8 mouse cellular contexts compared by ENCODE assay signal in the genomic region with DNA sequence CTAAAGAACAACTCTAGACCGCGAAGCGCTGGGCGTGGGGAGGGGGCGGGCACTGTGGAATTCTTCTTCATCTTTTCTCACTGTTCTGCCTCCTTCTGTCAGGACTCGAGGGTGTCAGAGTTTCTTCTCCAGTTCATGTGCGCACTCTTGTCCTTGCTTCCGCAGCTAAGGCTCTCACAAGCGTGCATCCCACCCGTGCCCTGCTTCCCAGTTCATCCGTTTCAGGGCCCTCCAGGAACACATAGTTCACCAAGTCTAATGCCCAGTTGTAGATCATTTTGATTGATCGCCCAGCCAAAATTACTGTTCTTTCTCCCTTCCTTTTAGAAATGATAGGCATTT. TPM values are rescaled to one million over a fixed set of nuclear protein-coding genes. Genes with fewer than 3 reads are reported as not detected.
A peak's percentile ranks its signal among the peaks of the same experiment; 100 is the strongest.
DNase-seq lines count a peak whose midpoint lies in the region; ATAC-seq and TF ChIP-seq lines count a peak whose summit lies in the region.

No protein-coding gene starts in this region.

- H3K9ac ChIP-seq in heart, embryonic 11.5 days (ENCODE audit: low read depth, low read length) = peak overlapping the region; percentile 82
- peak overlapping the region; percentile 41 for H3K9ac ChIP-seq in ES-Bruce4 (ENCODE audit: low read depth, poor library complexity, severe bottlenecking)
- peak overlapping the region; percentile 77 for H3K9ac ChIP-seq in forebrain, embryonic 15.5 days (replicated peaks)
- peak overlapping the region; percentile 74 for H3K9ac ChIP-seq in liver, postnatal 0 days (replicated peaks)

- no peak for TF ChIP-seq EP300 in ES-Bruce4 (IDR thresholded peaks at IDR 0.05; ENCODE audit: insufficient read depth, low read depth, low read length)
- TF ChIP-seq EP300 in liver, postnatal 0 days (IDR thresholded peaks at IDR 0.05; ENCODE audit: low read depth) = no peak

- 9% methylated on average over 12 of the region's 12 CpGs for WGBS in heart, embryonic 11.5 days (ENCODE audit: insufficient replicate concordance)
- 8% methylated on average over 12 of the region's 12 CpGs for WGBS in forebrain, embryonic 15.5 days
- WGBS in liver, postnatal 0 days (ENCODE audit: insufficient replicate concordance) = 5% methylated on average over 12 of the region's 12 CpGs

- peaks cover 9% of the 10 kb centered on the region; the same call in 1 of the 2 replicates for H3K36me3 ChIP-seq in heart, embryonic 11.5 days (ENCODE audit: control insufficient read depth, insufficient read depth, low read length)
- H3K36me3 ChIP-seq in ES-Bruce4 (ENCODE audit: control insufficient read depth, insufficient read depth, low read length, poor library complexity, severe bottlenecking) = peaks cover 8% of the 10 kb centered on the region; the same call in 1 of the 2 replicates
- peaks cover 22% of the 10 kb centered on the region for H3K36me3 ChIP-seq in forebrain, embryonic 15.5 days
- peaks cover 16% of the 10 kb centered on the region for H3K36me3 ChIP-seq in liver, postnatal 0 days (replicated peaks; ENCODE audit: insufficient read depth, low read length)

- peak overlapping the region; percentile 70; the same call in 1 of the 2 replicates for H3K27ac ChIP-seq in heart, embryonic 11.5 days (ENCODE audit: low read depth, low read length)
- no peak overlapping the region for H3K27ac ChIP-seq in ES-Bruce4 (ENCODE audit: insufficient read depth, low read length)
- peak overlapping the region; percentile 77 for H3K27ac ChIP-seq in forebrain, embryonic 15.5 days (replicated peaks)
- peak overlapping the region; percentile 74; the same call in 1 of the 2 replicates for H3K27ac ChIP-seq in liver, postnatal 0 days (ENCODE audit: low read depth)

- TF ChIP-seq CTCF in ES-Bruce4 (IDR thresholded peaks at IDR 0.05; ENCODE audit: low read depth, low read length) = no peak
- no peak for TF ChIP-seq CTCF in liver, postnatal 0 days (IDR thresholded peaks at IDR 0.05; ENCODE audit: low read depth)

- DNase-seq in heart, postnatal 4 days = no peak
- DNase-seq in liver, postnatal 0 days = no peak
- no peak for DNase-seq in ovary, adult 18-20 months (ENCODE audit: low spot score)
- no peak for DNase-seq in left cerebral cortex, postnatal 4 days
- DNase-seq in adrenal gland, postnatal 36 days = no peak

- peaks cover 7% of the 10 kb centered on the region for H3K4me1 ChIP-seq in heart, embryonic 11.5 days (ENCODE audit: control insufficient read depth, insufficient read depth, low read length)
- H3K4me1 ChIP-seq in ES-Bruce4 (ENCODE audit: control insufficient read depth, insufficient read depth, low read length) = peaks cover 2% of the 10 kb centered on the region
- H3K4me1 ChIP-seq in forebrain, embryonic 15.5 days = peaks cover 16% of the 10 kb centered on the region
- peaks cover 17% of the 10 kb centered on the region for H3K4me1 ChIP-seq in liver, postnatal 0 days (ENCODE audit: insufficient read depth)

- intact Hi-C loops in left cerebral cortex, postnatal 4 days (cut with DNase I) = loop anchor here (10.0 kb wide), 1 partner anchor 216 kb away; a partner anchor contains a TSS

- H3K4me2 ChIP-seq in heart, embryonic 11.5 days = peak overlapping the region; percentile 93
- peak overlapping the region; percentile 88 for H3K4me2 ChIP-seq in forebrain, embryonic 15.5 days (replicated peaks)
- peak overlapping the region; percentile 85 for H3K4me2 ChIP-seq in liver, postnatal 0 days (ENCODE audit: low read depth, low read length)

- no peak for TF ChIP-seq POLR2A in ES-Bruce4 (IDR thresholded peaks at IDR 0.05; ENCODE audit: insufficient read depth, low read length)

- H3K9me3 ChIP-seq in heart, embryonic 11.5 days (replicated peaks; ENCODE audit: control insufficient read depth, low read length) = no peaks in the 10 kb centered on the region
- H3K9me3 ChIP-seq in ES-Bruce4 (replicated peaks; ENCODE audit: control insufficient read depth, insufficient read depth, low read length, poor library complexity, severe bottlenecking) = no peaks in the 10 kb centered on the region
- no peaks in the 10 kb centered on the region for H3K9me3 ChIP-seq in forebrain, embryonic 15.5 days
- H3K9me3 ChIP-seq in liver, postnatal 0 days (ENCODE audit: low read length) = no peaks in the 10 kb centered on the region

- ATAC-seq in heart, embryonic 11.5 days (replicated peaks; ENCODE audit: insufficient number of reproducible peaks, low FRiP score, low TSS enrichment) = no peak
- no peak for ATAC-seq in forebrain, embryonic 15.5 days (replicated peaks)
- no peak; the same call in 1 of the 2 replicates for ATAC-seq in liver, postnatal 0 days

- peak overlapping the region; percentile 53 for H3K4me3 ChIP-seq in heart, embryonic 11.5 days (ENCODE audit: low read depth, low read length)
- peak overlapping the region; percentile 45 for H3K4me3 ChIP-seq in ES-Bruce4 (ENCODE audit: low read depth, low read length)
- peak overlapping the region; percentile 50 for H3K4me3 ChIP-seq in forebrain, embryonic 15.5 days
- H3K4me3 ChIP-seq in liver, postnatal 0 days (ENCODE audit: low read depth, low read length) = peak overlapping the region; percentile 55

- H3K27me3 ChIP-seq in heart, embryonic 11.5 days (ENCODE audit: control insufficient read depth, insufficient read depth, low read length) = no peaks in the 10 kb centered on the region
- H3K27me3 ChIP-seq in ES-Bruce4 (ENCODE audit: control insufficient read depth, insufficient read depth, low read length, poor library complexity, severe bottlenecking) = no peaks in the 10 kb centered on the region
- no peaks in the 10 kb centered on the region for H3K27me3 ChIP-seq in forebrain, embryonic 15.5 days
- H3K27me3 ChIP-seq in liver, postnatal 0 days (ENCODE audit: insufficient read depth, low read length) = no peaks in the 10 kb centered on the region

RNA-seq across cellular contexts. Expression of a gene that starts 0.3 kb away (rescaled TPM):
- 36.9 and 42.2 TPM in 2 replicates for polyA plus RNA-seq in heart, embryonic 11.5 days (2014; fragmentation: Nextera tagmentation; extraction: Ambion mirVana)
- 10 to 100 TPM; 57.0 to 61.3 TPM for total RNA-seq in heart, postnatal 4 days (2021)
- 7.9 and 13.2 TPM in 2 replicates for polyA plus RNA-seq in ES-Bruce4 (2011; ENCODE audit: insufficient read depth, insufficient read length, low read depth, missing spikeins)
- 106 and 112 TPM in 2 replicates for polyA plus RNA-seq in forebrain, embryonic 15.5 days (2015; fragmentation: Nextera tagmentation; extraction: Ambion mirVana)
- polyA plus RNA-seq in liver, postnatal 0 days (2015; fragmentation: Nextera tagmentation; extraction: Ambion mirVana) = 26.2 and 26.9 TPM in 2 replicates
- total RNA-seq in left cerebral cortex, postnatal 4 days (2021) = 10 to 100 TPM; 63.1 to 75.9 TPM
- 10 to 100 TPM; 51.6 to 73.8 TPM for total RNA-seq in adrenal gland, postnatal 36 days (2021)

RNA-seq across cellular contexts. Expression of a gene that starts 15.6 kb away (rescaled TPM):
- polyA plus RNA-seq in heart, embryonic 11.5 days (2014; fragmentation: Nextera tagmentation; extraction: Ambion mirVana) = 6.0 and 8.9 TPM in 2 replicates
- total RNA-seq in heart, postnatal 4 days (2021) = 10 to 100 TPM; 11.6 to 12.0 TPM
- 29.8 and 30.9 TPM in 2 replicates for polyA plus RNA-seq in ES-Bruce4 (2011; ENCODE audit: insufficient read depth, insufficient read length, low read depth, missing spikeins)
- polyA plus RNA-seq in forebrain, embryonic 15.5 days (2015; fragmentation: Nextera tagmentation; extraction: Ambion mirVana) = 10.1 and 10.4 TPM in 2 replicates
- 4.6 and 5.2 TPM in 2 replicates for polyA plus RNA-seq in liver, postnatal 0 days (2015; fragmentation: Nextera tagmentation; extraction: Ambion mirVana)
- 10 to 100 TPM; 12.5 to 13.4 TPM for total RNA-seq in left cerebral cortex, postnatal 4 days (2021)
- total RNA-seq in adrenal gland, postnatal 36 days (2021) = 10 to 100 TPM; 16.6 to 17.0 TPM

RNA-seq across cellular contexts. Expression of a gene that starts 16.2 kb away (rescaled TPM):
- polyA plus RNA-seq in heart, embryonic 11.5 days (2014; fragmentation: Nextera tagmentation; extraction: Ambion mirVana) = 0.30 and 0.42 TPM in 2 replicates
- total RNA-seq in heart, postnatal 4 days (2021) = under 1 TPM; 0.62 to 0.65 TPM
- 0.21 and 0.27 TPM in 2 replicates for polyA plus RNA-seq in ES-Bruce4 (2011; ENCODE audit: insufficient read depth, insufficient read length, low read depth, missing spikeins)
- 0.29 and 0.32 TPM in 2 replicates for polyA plus RNA-seq in forebrain, embryonic 15.5 days (2015; fragmentation: Nextera tagmentation; extraction: Ambion mirVana)
- 0.29 and 0.40 TPM in 2 replicates for polyA plus RNA-seq in liver, postnatal 0 days (2015; fragmentation: Nextera tagmentation; extraction: Ambion mirVana)
- under 1 TPM; 0.44 to 0.74 TPM for total RNA-seq in left cerebral cortex, postnatal 4 days (2021)
- total RNA-seq in adrenal gland, postnatal 36 days (2021) = under 1 TPM in 1 of 2 experiments, not detected in 1; 0.13 TPM

RNA-seq across cellular contexts. Expression of a gene that starts 44.1 kb away (rescaled TPM):
- polyA plus RNA-seq in heart, embryonic 11.5 days (2014; fragmentation: Nextera tagmentation; extraction: Ambion mirVana) = not detected in 2 replicates
- total RNA-seq in heart, postnatal 4 days (2021) = 10 to 100 TPM; 10.1 to 12.1 TPM
- not detected in 2 replicates for polyA plus RNA-seq in ES-Bruce4 (2011; ENCODE audit: insufficient read depth, insufficient read length, low read depth, missing spikeins)
- not detected in 2 replicates for polyA plus RNA-seq in forebrain, embryonic 15.5 days (2015; fragmentation: Nextera tagmentation; extraction: Ambion mirVana)
- 0.59 and 1.7 TPM in 2 replicates for polyA plus RNA-seq in liver, postnatal 0 days (2015; fragmentation: Nextera tagmentation; extraction: Ambion mirVana)
- 10 to 100 TPM in 1 of 2 experiments, 1 to 10 TPM in 1; 9.8 to 12.4 TPM for total RNA-seq in left cerebral cortex, postnatal 4 days (2021)
- total RNA-seq in adrenal gland, postnatal 36 days (2021) = 1 to 10 TPM; 1.9 to 2.7 TPM

RNA-seq across cellular contexts. Expression of a gene that starts 46.6 kb away (rescaled TPM):
- 12.5 and 20.3 TPM in 2 replicates for polyA plus RNA-seq in heart, embryonic 11.5 days (2014; fragmentation: Nextera tagmentation; extraction: Ambion mirVana)
- total RNA-seq in heart, postnatal 4 days (2021) = 10 to 100 TPM; 36.0 to 36.3 TPM
- polyA plus RNA-seq in ES-Bruce4 (2011; ENCODE audit: insufficient read depth, insufficient read length, low read depth, missing spikeins) = 21.5 and 24.6 TPM in 2 replicates
- polyA plus RNA-seq in forebrain, embryonic 15.5 days (2015; fragmentation: Nextera tagmentation; extraction: Ambion mirVana) = 10.5 and 10.7 TPM in 2 replicates
- polyA plus RNA-seq in liver, postnatal 0 days (2015; fragmentation: Nextera tagmentation; extraction: Ambion mirVana) = 0.63 and 0.70 TPM in 2 replicates
- total RNA-seq in left cerebral cortex, postnatal 4 days (2021) = 10 to 100 TPM; 39.1 to 40.9 TPM
- total RNA-seq in adrenal gland, postnatal 36 days (2021) = 10 to 100 TPM in 1 of 2 experiments, 1 to 10 TPM in 1; 9.4 to 10.7 TPM
